Mouse (Mus musculus): Measurements from ENCODE around the gene Ctsf. TPM values are rescaled to one million over a fixed set of nuclear protein-coding genes. Genes with fewer than 3 reads are reported as not detected.

The Ctsf gene
- polyA plus RNA-seq, 1 experiment, result 35.7 TPM

- no peak for TF ChIP-seq POLR2A (IDR thresholded peaks at IDR 0.05; ENCODE audit: control insufficient read depth, low read depth, low read length)
- peak; percentile 55; the same call in 1 of the 2 replicates for TF ChIP-seq CTCF (IDR thresholded peaks at IDR 0.05; ENCODE audit: control insufficient read depth, insufficient read depth, insufficient replicate concordance, low read depth, low read length)
- H3K36me3 ChIP-seq (ENCODE audit: control insufficient read depth, insufficient read depth, low read length), result peaks cover 2% of the 10 kb centered on the region; the same call in 1 of the 2 replicates
- no peak overlapping the region for H3K27ac ChIP-seq (ENCODE audit: control insufficient read depth, insufficient read depth, low read depth, low read length)
- H3K4me3 ChIP-seq (ENCODE audit: control insufficient read depth, low read depth, low read length), result peak overlapping the region; percentile 58
- no peaks in the 10 kb centered on the region; the same call in 1 of the 2 replicates for H3K4me1 ChIP-seq (ENCODE audit: control insufficient read depth, insufficient read depth, low read length)
- no peaks in the 10 kb centered on the region for H3K27me3 ChIP-seq (ENCODE audit: control insufficient read depth, insufficient read depth, low read length)
These were observed 41.9 kb upstream of the Ctsf start for GRCm38 (mm10) chr19:4813015-4813414.

GRCm38 (mm10) chr19:4817182-4817835 lies 37.6 kb upstream of the Ctsf start:
- Histone ChIP-seq H3K27me3 (ENCODE audit: control insufficient read depth, insufficient read depth, low read length) (no peaks in the 10 kb centered on the region), H3K27ac (ENCODE audit: control insufficient read depth, insufficient read depth, low read depth, low read length) (no peak overlapping the region), H3K36me3 (ENCODE audit: control insufficient read depth, insufficient read depth, low read length) (no peaks in the 10 kb centered on the region), H3K4me3 (ENCODE audit: control insufficient read depth, low read depth, low read length) (peak overlapping the region; percentile 2; the same call in 1 of the 2 replicates), H3K4me1 (ENCODE audit: control insufficient read depth, insufficient read depth, low read length) (no peaks in the 10 kb centered on the region; the same call in 1 of the 2 replicates)
- TF ChIP-seq POLR2A (IDR thresholded peaks at IDR 0.05; ENCODE audit: control insufficient read depth, low read depth, low read length) (no peak), CTCF (IDR thresholded peaks at IDR 0.05; ENCODE audit: control insufficient read depth, insufficient read depth, insufficient replicate concordance, low read depth, low read length) (no peak)

GRCm38 (mm10) chr19:4820678-4821303 lies 34.1 kb upstream of the Ctsf start:
- H3K4me1 ChIP-seq (ENCODE audit: control insufficient read depth, insufficient read depth, low read length), result no peaks in the 10 kb centered on the region
- no peak overlapping the region for H3K27ac ChIP-seq (ENCODE audit: control insufficient read depth, insufficient read depth, low read depth, low read length)

GRCm38 (mm10) chr19:4828444-4829114 lies 26.4 kb upstream of the Ctsf start:
- Histone ChIP-seq H3K36me3 (ENCODE audit: control insufficient read depth, insufficient read depth, low read length) (no peaks in the 10 kb centered on the region), H3K27ac (ENCODE audit: control insufficient read depth, insufficient read depth, low read depth, low read length) (no peak overlapping the region), H3K27me3 (ENCODE audit: control insufficient read depth, insufficient read depth, low read length) (no peaks in the 10 kb centered on the region), H3K4me1 (ENCODE audit: control insufficient read depth, insufficient read depth, low read length) (peaks cover 5% of the 10 kb centered on the region), H3K4me3 (ENCODE audit: control insufficient read depth, low read depth, low read length) (no peak overlapping the region)
- TF ChIP-seq CTCF (IDR thresholded peaks at IDR 0.05; ENCODE audit: control insufficient read depth, insufficient read depth, insufficient replicate concordance, low read depth, low read length) (no peak), POLR2A (IDR thresholded peaks at IDR 0.05; ENCODE audit: control insufficient read depth, low read depth, low read length) (no peak)

More at GRCm38 (mm10) chr19:4820678-4821303, 34.1 kb upstream of the Ctsf start:
- H3K27me3 ChIP-seq (ENCODE audit: control insufficient read depth, insufficient read depth, low read length), result no peaks in the 10 kb centered on the region
- no peaks in the 10 kb centered on the region for H3K36me3 ChIP-seq (ENCODE audit: control insufficient read depth, insufficient read depth, low read length)
- H3K4me3 ChIP-seq (ENCODE audit: control insufficient read depth, low read depth, low read length), result no peak overlapping the region
- TF ChIP-seq POLR2A (IDR thresholded peaks at IDR 0.05; ENCODE audit: control insufficient read depth, low read depth, low read length), result no peak
- TF ChIP-seq CTCF (IDR thresholded peaks at IDR 0.05; ENCODE audit: control insufficient read depth, insufficient read depth, insufficient replicate concordance, low read depth, low read length), result no peak

GRCm38 (mm10) chr19:4829156-4829555 lies 25.8 kb upstream of the Ctsf start:
- peaks cover 5% of the 10 kb centered on the region for H3K4me1 ChIP-seq (ENCODE audit: control insufficient read depth, insufficient read depth, low read length)
- no peak overlapping the region for H3K27ac ChIP-seq (ENCODE audit: control insufficient read depth, insufficient read depth, low read depth, low read length)
- TF ChIP-seq CTCF (IDR thresholded peaks at IDR 0.05; ENCODE audit: control insufficient read depth, insufficient read depth, insufficient replicate concordance, low read depth, low read length), result no peak
- TF ChIP-seq POLR2A (IDR thresholded peaks at IDR 0.05; ENCODE audit: control insufficient read depth, low read depth, low read length), result no peak
- H3K27me3 ChIP-seq (ENCODE audit: control insufficient read depth, insufficient read depth, low read length), result no peaks in the 10 kb centered on the region
- H3K4me3 ChIP-seq (ENCODE audit: control insufficient read depth, low read depth, low read length), result no peak overlapping the region
- no peaks in the 10 kb centered on the region for H3K36me3 ChIP-seq (ENCODE audit: control insufficient read depth, insufficient read depth, low read length)

GRCm38 (mm10) chr19:4833977-4834376 lies 21.0 kb upstream of the Ctsf start:
- TF ChIP-seq CTCF (IDR thresholded peaks at IDR 0.05; ENCODE audit: control insufficient read depth, insufficient read depth, insufficient replicate concordance, low read depth, low read length), result no peak
- Histone ChIP-seq H3K4me1 (ENCODE audit: control insufficient read depth, insufficient read depth, low read length) (peaks cover 16% of the 10 kb centered on the region), H3K36me3 (ENCODE audit: control insufficient read depth, insufficient read depth, low read length) (no peaks in the 10 kb centered on the region), H3K27me3 (ENCODE audit: control insufficient read depth, insufficient read depth, low read length) (no peaks in the 10 kb centered on the region), H3K4me3 (ENCODE audit: control insufficient read depth, low read depth, low read length) (no peak overlapping the region), H3K27ac (ENCODE audit: control insufficient read depth, insufficient read depth, low read depth, low read length) (no peak overlapping the region)

GRCm38 (mm10) chr19:4836096-4836495 lies 18.8 kb upstream of the Ctsf start:
- TF ChIP-seq CTCF (IDR thresholded peaks at IDR 0.05; ENCODE audit: control insufficient read depth, insufficient read depth, insufficient replicate concordance, low read depth, low read length) (no peak), POLR2A (IDR thresholded peaks at IDR 0.05; ENCODE audit: control insufficient read depth, low read depth, low read length) (no peak)
- Histone ChIP-seq H3K27ac (ENCODE audit: control insufficient read depth, insufficient read depth, low read depth, low read length) (no peak overlapping the region), H3K4me1 (ENCODE audit: control insufficient read depth, insufficient read depth, low read length) (peaks cover 21% of the 10 kb centered on the region), H3K27me3 (ENCODE audit: control insufficient read depth, insufficient read depth, low read length) (no peaks in the 10 kb centered on the region), H3K36me3 (ENCODE audit: control insufficient read depth, insufficient read depth, low read length) (no peaks in the 10 kb centered on the region; the same call in none of the 2 replicates), H3K4me3 (ENCODE audit: control insufficient read depth, low read depth, low read length) (no peak overlapping the region)

Measured in testis, adult 2 months (tissue).